Mouse (Mus musculus): ENCODE measurements around the gene Btbd6. TPM values are rescaled to one million over a fixed set of nuclear protein-coding genes. Genes with fewer than 3 reads are reported as not detected.
A peak's percentile ranks its signal among the peaks of the same experiment; 100 is the strongest.

Btbd6 gene
- polyA plus RNA-seq, 1 experiment, result 25.3 TPM

DNA sequence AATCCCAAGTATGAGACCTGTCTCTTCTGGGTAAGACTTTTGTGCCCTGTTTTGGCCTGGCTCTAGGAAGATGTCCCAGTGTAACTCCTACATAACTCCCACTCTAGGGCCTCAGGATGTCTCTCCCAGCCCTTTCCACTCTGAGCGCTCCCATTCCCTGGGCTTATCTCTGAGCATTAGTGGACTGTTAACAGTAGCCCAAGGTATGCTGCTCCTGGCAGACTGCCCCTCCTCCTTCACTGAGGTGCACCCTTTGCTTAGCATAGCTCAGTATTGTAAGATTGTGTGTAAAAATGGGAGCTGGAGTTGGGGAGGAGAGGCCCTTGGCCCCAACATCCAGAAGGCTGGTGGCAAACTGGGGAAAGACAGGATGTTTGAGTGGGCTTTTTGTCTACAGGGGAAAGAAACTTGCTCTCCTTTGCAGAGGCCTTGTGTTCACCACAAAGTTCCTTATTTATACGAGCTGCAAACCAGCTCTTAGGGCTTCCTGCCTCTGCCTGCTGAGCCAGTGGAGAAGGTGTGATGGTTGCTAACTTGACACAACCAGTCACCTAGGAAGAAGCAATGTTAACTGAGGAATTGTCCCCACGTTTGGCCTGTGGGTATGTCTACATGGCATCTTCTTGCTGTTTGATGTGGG, 23.2 kb upstream of the Btbd6 start:
- Histone ChIP-seq H3K27me3 (replicated peaks) (peaks cover 35% of the 10 kb centered on the region), H3K4me1 (peaks cover 78% of the 10 kb centered on the region), H3K9me3 (no peaks in the 10 kb centered on the region), H3K36me3 (replicated peaks; ENCODE audit: low read length) (peaks cover 24% of the 10 kb centered on the region), H3K4me3 (replicated peaks) (peak overlapping the region; percentile 74)
- TF ChIP-seq GATA1 (IDR thresholded peaks at IDR 0.05; ENCODE audit: borderline replicate concordance, low read length), result no peak
- no peak for TF ChIP-seq FLI1 (IDR thresholded peaks at IDR 0.05; ENCODE audit: low read length)

DNA sequence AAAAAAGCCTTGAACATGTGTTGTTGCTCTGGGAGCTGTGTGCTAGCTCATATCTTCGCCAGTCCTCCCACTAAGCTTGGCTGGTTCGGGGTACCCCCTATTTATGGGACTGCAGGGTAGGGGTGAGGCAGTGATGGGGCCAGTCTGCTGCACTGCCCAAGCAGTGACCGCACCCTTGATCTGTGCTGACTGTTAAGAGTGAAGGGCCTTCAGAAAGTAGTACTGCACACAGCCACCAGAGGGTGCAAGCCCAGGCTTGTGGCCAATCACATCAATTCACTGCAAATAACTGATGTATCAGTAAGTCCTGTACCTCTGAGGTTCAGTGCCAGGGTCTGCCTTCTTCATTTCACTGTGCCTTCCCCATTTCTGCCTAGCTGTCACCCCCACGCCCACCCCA, 20.5 kb upstream of the Btbd6 start:
- peaks cover 14% of the 10 kb centered on the region for H3K27me3 ChIP-seq (replicated peaks)
- H3K36me3 ChIP-seq (replicated peaks; ENCODE audit: low read length), result peaks cover 46% of the 10 kb centered on the region
- no peak overlapping the region for H3K4me3 ChIP-seq (replicated peaks)
- TF ChIP-seq GATA1 (IDR thresholded peaks at IDR 0.05; ENCODE audit: borderline replicate concordance, low read length), result no peak
- TF ChIP-seq FLI1 (IDR thresholded peaks at IDR 0.05; ENCODE audit: low read length), result no peak
- H3K9me3 ChIP-seq, result no peaks in the 10 kb centered on the region
- peaks cover 68% of the 10 kb centered on the region for H3K4me1 ChIP-seq

DNA sequence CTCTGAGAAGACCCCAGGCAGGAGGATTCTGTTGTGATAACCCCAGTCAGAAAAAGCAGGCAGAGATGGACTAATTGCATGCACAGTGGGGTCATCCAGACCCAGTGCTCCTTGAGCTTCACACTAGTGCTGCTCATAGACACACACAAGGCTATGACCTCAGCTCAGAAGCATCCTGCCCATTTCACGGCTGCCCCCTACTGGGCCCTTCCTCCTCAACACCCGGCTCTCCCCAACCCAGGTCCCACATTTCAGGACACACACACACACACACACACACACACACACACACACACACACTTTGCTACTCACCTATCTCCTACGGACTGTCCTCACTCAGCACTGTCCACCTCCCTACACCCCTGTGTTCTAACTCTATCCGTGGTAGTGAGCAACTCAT, 18.0 kb upstream of the Btbd6 start:
- no peak for TF ChIP-seq GATA1 (IDR thresholded peaks at IDR 0.05; ENCODE audit: borderline replicate concordance, low read length)
- no peak for TF ChIP-seq FLI1 (IDR thresholded peaks at IDR 0.05; ENCODE audit: low read length)
- H3K27me3 ChIP-seq (replicated peaks), result peaks cover 2% of the 10 kb centered on the region
- H3K36me3 ChIP-seq (replicated peaks; ENCODE audit: low read length), result peaks cover 71% of the 10 kb centered on the region
- H3K4me3 ChIP-seq (replicated peaks), result no peak overlapping the region
- H3K4me1 ChIP-seq, result peaks cover 48% of the 10 kb centered on the region
- H3K9me3 ChIP-seq, result no peaks in the 10 kb centered on the region

DNA sequence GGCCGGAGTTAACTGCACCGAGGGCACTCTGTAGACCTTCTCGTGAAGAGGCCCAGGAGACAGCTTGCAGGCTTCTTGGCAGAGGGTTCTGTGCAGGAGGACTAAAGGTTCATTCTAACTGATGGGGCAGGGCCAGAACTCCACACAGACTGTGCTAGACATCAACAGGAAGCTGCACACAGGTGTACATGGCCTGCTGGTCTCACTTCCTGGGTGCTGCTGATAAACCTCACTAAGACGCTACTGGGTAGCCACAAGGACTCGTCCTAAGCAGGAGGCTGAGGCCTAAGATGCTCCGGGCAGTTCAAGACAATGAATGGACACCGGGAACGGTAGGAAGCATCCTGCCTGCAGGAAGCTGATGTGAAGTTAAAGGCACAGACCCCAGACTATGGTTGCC, 16.9 kb upstream of the Btbd6 start:
- Histone ChIP-seq H3K9me3 (no peaks in the 10 kb centered on the region), H3K27me3 (replicated peaks) (no peaks in the 10 kb centered on the region), H3K36me3 (replicated peaks; ENCODE audit: low read length) (peaks cover 81% of the 10 kb centered on the region), H3K4me3 (replicated peaks) (no peak overlapping the region), H3K4me1 (peaks cover 40% of the 10 kb centered on the region)
- TF ChIP-seq GATA1 (IDR thresholded peaks at IDR 0.05; ENCODE audit: borderline replicate concordance, low read length), result no peak
- no peak for TF ChIP-seq FLI1 (IDR thresholded peaks at IDR 0.05; ENCODE audit: low read length)

DNA sequence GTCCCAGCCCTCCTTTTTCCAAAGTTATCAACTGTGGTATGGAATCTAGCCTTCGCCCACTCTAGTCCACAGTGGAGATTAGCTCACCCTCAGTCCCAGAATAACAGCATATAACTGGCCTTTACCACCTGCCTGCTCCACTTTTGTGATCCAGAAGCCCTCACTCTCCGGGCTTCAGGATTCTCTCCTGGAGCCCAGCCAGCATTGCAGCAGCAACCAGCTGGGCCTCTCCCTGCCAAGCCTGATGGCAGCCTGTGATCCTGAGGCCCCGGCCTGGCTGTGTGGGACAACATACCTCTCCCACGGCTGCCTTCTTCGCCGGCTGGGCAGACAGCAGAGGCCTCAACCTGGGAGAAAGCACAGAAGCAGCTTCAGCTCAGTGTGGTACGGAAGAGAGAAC, 14.9 kb upstream of the Btbd6 start:
- Histone ChIP-seq H3K4me1 (peaks cover 28% of the 10 kb centered on the region), H3K4me3 (replicated peaks) (no peak overlapping the region), H3K36me3 (replicated peaks; ENCODE audit: low read length) (peaks cover 90% of the 10 kb centered on the region), H3K27me3 (replicated peaks) (no peaks in the 10 kb centered on the region), H3K9me3 (no peaks in the 10 kb centered on the region)
- TF ChIP-seq GATA1 (IDR thresholded peaks at IDR 0.05; ENCODE audit: borderline replicate concordance, low read length) (no peak), FLI1 (IDR thresholded peaks at IDR 0.05; ENCODE audit: low read length) (no peak)

DNA sequence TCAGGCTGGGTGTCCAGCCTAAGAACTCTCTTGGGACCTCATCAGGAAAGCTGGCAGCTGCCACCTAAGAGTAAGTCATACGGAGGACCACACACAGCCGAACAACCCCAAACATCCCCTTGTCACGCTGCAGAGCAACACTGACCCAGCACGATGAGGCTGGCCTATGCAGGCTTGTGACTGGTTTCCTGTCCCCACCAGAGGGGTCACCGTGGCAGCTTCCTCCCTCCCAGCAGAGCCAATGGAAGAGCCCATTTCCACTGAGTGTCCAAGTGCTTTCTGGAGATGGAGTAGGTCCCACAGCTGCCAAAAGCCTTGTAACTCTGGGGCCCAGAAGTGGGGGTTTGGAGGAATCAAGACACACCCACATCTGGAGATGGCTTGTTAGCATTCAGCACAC, 14.4 kb upstream of the Btbd6 start:
- peaks cover 90% of the 10 kb centered on the region for H3K36me3 ChIP-seq (replicated peaks; ENCODE audit: low read length)
- TF ChIP-seq GATA1 (IDR thresholded peaks at IDR 0.05; ENCODE audit: borderline replicate concordance, low read length), result no peak
- no peak for TF ChIP-seq FLI1 (IDR thresholded peaks at IDR 0.05; ENCODE audit: low read length)
- H3K4me1 ChIP-seq, result peaks cover 32% of the 10 kb centered on the region
- no peaks in the 10 kb centered on the region for H3K9me3 ChIP-seq
- H3K27me3 ChIP-seq (replicated peaks), result no peaks in the 10 kb centered on the region
- H3K4me3 ChIP-seq (replicated peaks), result no peak overlapping the region

DNA sequence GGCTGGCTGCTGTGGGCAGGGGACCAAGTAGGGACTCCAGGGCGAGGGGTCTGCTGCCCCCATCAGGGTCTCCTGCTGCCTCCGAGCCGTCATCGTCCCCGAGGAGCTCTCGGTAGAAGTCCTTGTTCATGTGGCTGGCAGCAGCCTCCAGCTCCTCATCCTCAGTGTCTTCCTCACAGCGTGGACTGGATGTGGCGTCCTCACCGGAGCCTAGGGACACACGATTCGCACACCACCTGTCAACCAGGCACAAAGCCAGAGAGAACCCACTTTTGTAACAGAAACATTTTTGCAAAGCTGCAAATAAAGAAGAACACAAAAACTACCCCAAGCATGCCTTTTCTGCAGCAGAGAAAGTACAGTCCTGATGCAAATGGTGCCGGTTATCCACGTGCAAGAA, 10.5 kb upstream of the Btbd6 start:
- H3K4me3 ChIP-seq (replicated peaks), result no peak overlapping the region
- H3K4me1 ChIP-seq, result peaks cover 49% of the 10 kb centered on the region
- H3K27me3 ChIP-seq (replicated peaks), result no peaks in the 10 kb centered on the region
- TF ChIP-seq FLI1 (IDR thresholded peaks at IDR 0.05; ENCODE audit: low read length) (no peak), GATA1 (IDR thresholded peaks at IDR 0.05; ENCODE audit: borderline replicate concordance, low read length) (no peak)
- peaks cover 98% of the 10 kb centered on the region for H3K36me3 ChIP-seq (replicated peaks; ENCODE audit: low read length)
- H3K9me3 ChIP-seq, result no peaks in the 10 kb centered on the region

DNA sequence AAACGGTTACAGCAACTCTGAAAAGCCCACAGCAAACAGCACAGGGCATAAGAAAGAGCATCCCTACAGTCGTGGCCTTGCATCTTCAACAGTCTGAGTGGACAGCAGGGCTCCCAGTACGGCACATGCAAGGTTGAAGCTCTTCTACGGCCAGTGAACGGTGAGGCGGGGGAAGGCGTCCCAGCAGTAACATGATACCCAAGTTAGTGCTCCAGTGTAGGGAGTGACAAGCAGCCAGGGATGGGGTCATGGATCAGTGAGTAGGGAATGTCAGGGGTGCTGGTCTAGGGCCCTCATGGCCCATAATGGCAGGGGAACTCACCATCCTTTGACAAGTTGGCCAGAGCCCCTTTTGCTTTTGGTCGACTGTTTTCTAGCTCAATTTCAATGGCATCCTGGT, 7.3 kb upstream of the Btbd6 start:
- Histone ChIP-seq H3K4me1 (peaks cover 43% of the 10 kb centered on the region), H3K27me3 (replicated peaks) (no peaks in the 10 kb centered on the region), H3K36me3 (replicated peaks; ENCODE audit: low read length) (peaks cover 98% of the 10 kb centered on the region), H3K9me3 (no peaks in the 10 kb centered on the region), H3K4me3 (replicated peaks) (peak overlapping the region; percentile 10)
- TF ChIP-seq FLI1 (IDR thresholded peaks at IDR 0.05; ENCODE audit: low read length) (no peak), GATA1 (IDR thresholded peaks at IDR 0.05; ENCODE audit: borderline replicate concordance, low read length) (no peak)

DNA sequence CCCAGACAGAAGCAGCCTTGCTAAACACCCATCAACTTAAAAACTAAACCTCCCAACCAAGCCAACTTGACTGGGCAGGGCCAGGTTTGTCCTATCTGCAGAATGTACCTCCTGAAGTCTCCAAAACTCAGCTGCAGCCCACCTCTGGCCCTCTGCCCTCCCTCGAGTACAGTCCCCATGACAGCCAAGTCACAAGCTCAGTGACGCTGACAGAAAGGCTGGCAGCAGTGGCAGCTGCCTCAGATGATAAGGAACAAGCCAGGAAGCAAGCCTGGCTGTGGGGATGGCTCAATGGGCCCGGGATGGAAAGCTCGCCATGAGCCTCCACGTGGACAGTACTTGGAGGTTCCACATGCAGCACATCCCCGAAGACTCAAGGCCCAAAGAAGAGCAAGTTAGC, 6.7 kb upstream of the Btbd6 start:
- TF ChIP-seq GATA1 (IDR thresholded peaks at IDR 0.05; ENCODE audit: borderline replicate concordance, low read length) (no peak), FLI1 (IDR thresholded peaks at IDR 0.05; ENCODE audit: low read length) (no peak)
- H3K27me3 ChIP-seq (replicated peaks), result no peaks in the 10 kb centered on the region
- no peaks in the 10 kb centered on the region for H3K9me3 ChIP-seq
- peak overlapping the region; percentile 24 for H3K4me3 ChIP-seq (replicated peaks)
- H3K36me3 ChIP-seq (replicated peaks; ENCODE audit: low read length), result peaks cover 98% of the 10 kb centered on the region
- peaks cover 43% of the 10 kb centered on the region for H3K4me1 ChIP-seq

DNA sequence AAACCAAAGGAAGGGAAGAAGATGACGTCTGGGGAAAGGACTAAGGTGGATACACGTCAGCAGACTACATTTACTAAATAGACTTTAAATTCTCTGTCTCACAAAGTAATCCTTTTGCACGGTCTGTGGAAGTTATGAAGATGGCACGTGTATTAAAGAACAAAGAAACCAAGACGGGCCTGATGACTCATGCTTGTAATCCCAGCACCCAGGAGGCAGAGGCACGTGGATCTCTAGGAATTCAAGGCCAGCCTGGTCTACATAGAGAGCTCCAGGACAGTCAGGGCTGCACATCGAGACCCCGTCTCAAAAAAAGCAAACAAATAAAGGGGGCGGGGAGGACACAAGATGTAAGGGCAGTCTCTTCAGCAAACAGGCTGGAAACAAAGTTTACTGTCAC, 1.5 kb upstream of the Btbd6 start:
- Histone ChIP-seq H3K4me1 (peaks cover 33% of the 10 kb centered on the region), H3K9me3 (no peaks in the 10 kb centered on the region), H3K27me3 (replicated peaks) (no peaks in the 10 kb centered on the region), H3K36me3 (replicated peaks; ENCODE audit: low read length) (peaks cover 82% of the 10 kb centered on the region), H3K4me3 (replicated peaks) (no peak overlapping the region)
- TF ChIP-seq FLI1 (IDR thresholded peaks at IDR 0.05; ENCODE audit: low read length) (no peak), GATA1 (IDR thresholded peaks at IDR 0.05; ENCODE audit: borderline replicate concordance, low read length) (no peak)

DNA sequence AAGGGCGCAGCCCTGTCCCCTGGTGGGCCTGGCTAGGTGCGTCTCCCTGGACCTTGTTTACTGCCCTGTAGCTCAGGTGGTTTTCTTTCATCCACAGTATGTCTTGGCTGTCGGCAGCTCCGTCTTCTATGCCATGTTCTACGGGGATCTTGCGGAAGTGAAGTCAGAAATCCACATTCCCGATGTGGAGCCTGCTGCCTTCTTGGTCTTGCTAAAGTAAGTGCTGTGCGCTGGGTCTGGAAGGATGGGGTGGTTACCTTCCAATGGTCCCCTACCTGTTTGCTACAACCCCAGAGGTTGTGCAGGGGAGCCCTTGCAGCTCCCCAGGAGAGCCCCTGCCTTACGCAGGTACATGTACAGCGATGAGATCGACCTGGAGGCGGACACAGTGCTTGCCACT, 874 bp downstream of the Btbd6 start:
- no peak for TF ChIP-seq GATA1 (IDR thresholded peaks at IDR 0.05; ENCODE audit: borderline replicate concordance, low read length)
- no peak for TF ChIP-seq FLI1 (IDR thresholded peaks at IDR 0.05; ENCODE audit: low read length)

More for the DNA sequence above, 874 bp downstream of the Btbd6 start:
- H3K4me1 ChIP-seq, result peaks cover 30% of the 10 kb centered on the region
- H3K4me3 ChIP-seq (replicated peaks), result peak overlapping the region; percentile 96
- H3K36me3 ChIP-seq (replicated peaks; ENCODE audit: low read length), result peaks cover 84% of the 10 kb centered on the region
- H3K27me3 ChIP-seq (replicated peaks), result no peaks in the 10 kb centered on the region
- H3K9me3 ChIP-seq, result no peaks in the 10 kb centered on the region

Measured in megakaryocyte, embryonic 14.5 days (primary cell).